Mouse (Mus musculus): ENCODE data around the gene Prkce. TPM values are rescaled to one million over a fixed set of nuclear protein-coding genes. Genes with fewer than 3 reads are reported as not detected.

Prkce gene
- polyA plus RNA-seq, 1 experiment from 2014 or later = 4.4 TPM

DNA sequence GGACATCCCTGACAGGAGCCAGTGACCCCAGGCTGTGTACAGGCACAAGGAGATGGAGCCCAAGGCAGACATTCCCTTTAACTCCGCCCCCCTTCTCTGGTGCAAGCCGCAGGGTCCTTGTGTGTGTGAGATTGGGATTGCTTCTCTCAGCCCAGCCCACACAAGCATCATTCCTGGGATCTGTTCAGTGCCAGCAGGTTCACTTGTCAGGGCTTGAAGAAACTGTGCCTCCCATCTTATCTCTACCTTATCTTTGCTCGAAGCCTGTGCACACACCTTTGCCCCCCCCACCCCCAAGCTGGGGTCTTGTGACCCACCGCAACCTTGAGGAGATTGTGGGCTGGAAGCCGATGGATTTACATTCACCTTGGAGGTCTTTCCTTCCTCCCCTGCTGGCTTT lies 508.8 kb downstream of the Prkce start:
- Histone ChIP-seq H3K27ac (ENCODE audit: low read length) (no peak overlapping the region), H3K4me1 (ENCODE audit: control insufficient read depth, insufficient read depth, low read length) (no peaks in the 10 kb centered on the region), H3K36me3 (ENCODE audit: control insufficient read depth, insufficient read depth, low read length) (no peaks in the 10 kb centered on the region), H3K4me3 (replicated peaks; ENCODE audit: low read length) (no peak overlapping the region), H3K9ac (ENCODE audit: low read length) (no peak overlapping the region), H3K9me3 (replicated peaks; ENCODE audit: control insufficient read depth, low read length) (no peaks in the 10 kb centered on the region), H3K27me3 (ENCODE audit: control insufficient read depth, insufficient read depth, low read length) (no peaks in the 10 kb centered on the region), H3K4me2 (ENCODE audit: low read depth, low read length) (no peak overlapping the region)
- WGBS = 50% methylated on average over 5 of the region's 5 CpGs
- ATAC-seq (ENCODE audit: insufficient read depth, low FRiP score) = no peak

GRCm38 (mm10) chr17:86676909-86677308 lies 509.3 kb downstream of the Prkce start:
- H3K27me3 ChIP-seq (ENCODE audit: control insufficient read depth, insufficient read depth, low read length) = no peaks in the 10 kb centered on the region
- H3K4me2 ChIP-seq (ENCODE audit: low read depth, low read length) = no peak overlapping the region
- ATAC-seq (ENCODE audit: insufficient read depth, low FRiP score) = no peak
- H3K36me3 ChIP-seq (ENCODE audit: control insufficient read depth, insufficient read depth, low read length) = no peaks in the 10 kb centered on the region
- no peak overlapping the region for H3K27ac ChIP-seq (ENCODE audit: low read length)
- WGBS = 55% methylated on average over 4 of the region's 4 CpGs
- no peak overlapping the region for H3K4me3 ChIP-seq (replicated peaks; ENCODE audit: low read length)
- no peaks in the 10 kb centered on the region for H3K9me3 ChIP-seq (replicated peaks; ENCODE audit: control insufficient read depth, low read length)
- no peak overlapping the region for H3K9ac ChIP-seq (ENCODE audit: low read length)
- H3K4me1 ChIP-seq (ENCODE audit: control insufficient read depth, insufficient read depth, low read length) = no peaks in the 10 kb centered on the region

DNA sequence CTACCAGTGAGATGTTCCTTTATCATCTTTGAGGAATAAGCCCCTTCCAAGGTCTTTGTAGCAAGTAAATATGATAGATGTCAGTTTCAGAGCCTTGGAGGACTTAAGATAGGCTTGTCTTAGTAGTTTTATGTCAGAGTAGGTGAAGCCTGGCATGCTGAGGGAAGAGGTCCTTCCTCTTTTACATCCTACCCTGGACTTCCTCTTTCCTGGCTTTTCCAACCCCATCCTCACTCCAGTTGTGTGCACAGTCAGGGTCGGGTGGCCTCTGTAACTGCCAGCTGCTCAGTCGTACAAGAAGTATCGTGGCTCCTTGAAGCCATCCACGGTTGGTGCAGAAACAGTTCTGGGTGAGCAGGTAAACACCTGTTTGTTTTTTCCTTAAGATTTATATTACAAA lies 517.7 kb downstream of the Prkce start:
- H3K4me2 ChIP-seq (ENCODE audit: low read depth, low read length) = no peak overlapping the region
- no peaks in the 10 kb centered on the region for H3K36me3 ChIP-seq (ENCODE audit: control insufficient read depth, insufficient read depth, low read length)
- no peak overlapping the region for H3K4me3 ChIP-seq (replicated peaks; ENCODE audit: low read length)
- H3K9ac ChIP-seq (ENCODE audit: low read length) = no peak overlapping the region
- no peak overlapping the region for H3K27ac ChIP-seq (ENCODE audit: low read length)
- H3K9me3 ChIP-seq (replicated peaks; ENCODE audit: control insufficient read depth, low read length) = no peaks in the 10 kb centered on the region
- ATAC-seq (ENCODE audit: insufficient read depth, low FRiP score) = no peak
- 81% methylated on average over 4 of the region's 4 CpGs for WGBS
- H3K27me3 ChIP-seq (ENCODE audit: control insufficient read depth, insufficient read depth, low read length) = no peaks in the 10 kb centered on the region
- no peaks in the 10 kb centered on the region for H3K4me1 ChIP-seq (ENCODE audit: control insufficient read depth, insufficient read depth, low read length)

- Histone ChIP-seq H3K27me3 (ENCODE audit: control insufficient read depth, insufficient read depth, low read length) (no peaks in the 10 kb centered on the region), H3K4me1 (ENCODE audit: control insufficient read depth, insufficient read depth, low read length) (no peaks in the 10 kb centered on the region), H3K4me3 (replicated peaks; ENCODE audit: low read length) (no peak overlapping the region), H3K27ac (ENCODE audit: low read length) (no peak overlapping the region), H3K9ac (ENCODE audit: low read length) (no peak overlapping the region), H3K36me3 (ENCODE audit: control insufficient read depth, insufficient read depth, low read length) (no peaks in the 10 kb centered on the region), H3K9me3 (replicated peaks; ENCODE audit: control insufficient read depth, low read length) (no peaks in the 10 kb centered on the region; the same call in 1 of the 2 replicates), H3K4me2 (ENCODE audit: low read depth, low read length) (no peak overlapping the region)
- 70% methylated on average over 3 of the region's 3 CpGs for WGBS
- no peak for ATAC-seq (ENCODE audit: insufficient read depth, low FRiP score)
Measured at GRCm38 (mm10) chr17:86687021-86687420, 519.4 kb downstream of the Prkce start.

- Histone ChIP-seq H3K27me3 (ENCODE audit: control insufficient read depth, insufficient read depth, low read length) (no peaks in the 10 kb centered on the region), H3K9ac (ENCODE audit: low read length) (no peak overlapping the region)
- 87% methylated on average over 2 of the region's 2 CpGs for WGBS
Measured at GRCm38 (mm10) chr17:86690871-86691390, 523.3 kb downstream of the Prkce start.

GRCm38 (mm10) chr17:86697751-86698150 lies 530.2 kb downstream of the Prkce start:
- no peaks in the 10 kb centered on the region for H3K27me3 ChIP-seq (ENCODE audit: control insufficient read depth, insufficient read depth, low read length)
- no peak overlapping the region for H3K9ac ChIP-seq (ENCODE audit: low read length)
- WGBS = 81% methylated on average over 2 of the region's 2 CpGs
- no peak overlapping the region for H3K4me3 ChIP-seq (replicated peaks; ENCODE audit: low read length)
- no peak overlapping the region for H3K4me2 ChIP-seq (ENCODE audit: low read depth, low read length)
- H3K36me3 ChIP-seq (ENCODE audit: control insufficient read depth, insufficient read depth, low read length) = no peaks in the 10 kb centered on the region
- ATAC-seq (ENCODE audit: insufficient read depth, low FRiP score) = no peak
- H3K9me3 ChIP-seq (replicated peaks; ENCODE audit: control insufficient read depth, low read length) = no peaks in the 10 kb centered on the region
- no peak overlapping the region for H3K27ac ChIP-seq (ENCODE audit: low read length)
- H3K4me1 ChIP-seq (ENCODE audit: control insufficient read depth, insufficient read depth, low read length) = no peaks in the 10 kb centered on the region

More at GRCm38 (mm10) chr17:86690871-86691390, 523.3 kb downstream of the Prkce start:
- no peak overlapping the region for H3K4me2 ChIP-seq (ENCODE audit: low read depth, low read length)
- ATAC-seq (ENCODE audit: insufficient read depth, low FRiP score) = no peak
- no peak overlapping the region for H3K27ac ChIP-seq (ENCODE audit: low read length)
- no peaks in the 10 kb centered on the region for H3K36me3 ChIP-seq (ENCODE audit: control insufficient read depth, insufficient read depth, low read length)
- no peak overlapping the region for H3K4me3 ChIP-seq (replicated peaks; ENCODE audit: low read length)
- no peaks in the 10 kb centered on the region for H3K4me1 ChIP-seq (ENCODE audit: control insufficient read depth, insufficient read depth, low read length)
- H3K9me3 ChIP-seq (replicated peaks; ENCODE audit: control insufficient read depth, low read length) = no peaks in the 10 kb centered on the region; the same call in 1 of the 2 replicates

DNA sequence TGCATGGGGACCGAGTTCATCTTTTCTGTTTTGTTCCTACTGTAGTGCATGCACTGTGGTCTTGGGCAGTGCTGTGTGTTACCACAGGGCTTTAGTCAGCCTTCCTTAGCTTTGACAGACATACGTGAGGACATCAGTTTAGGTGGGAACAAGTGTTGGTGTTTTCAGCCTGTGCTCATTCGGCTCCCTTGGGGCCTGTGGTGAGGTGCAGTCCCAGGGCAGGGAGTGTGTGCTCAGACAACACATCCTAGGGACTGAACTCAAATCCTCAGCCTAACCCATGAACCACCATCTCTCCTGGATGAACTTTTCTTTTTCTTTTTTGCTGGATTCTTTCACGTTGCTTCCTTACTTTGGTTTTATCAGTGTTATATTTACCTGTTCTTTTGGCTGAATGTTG lies 535.8 kb downstream of the Prkce start:
- Histone ChIP-seq H3K4me3 (replicated peaks; ENCODE audit: low read length) (no peak overlapping the region), H3K27me3 (ENCODE audit: control insufficient read depth, insufficient read depth, low read length) (no peaks in the 10 kb centered on the region)

GRCm38 (mm10) chr17:86705236-86705635 lies 537.7 kb downstream of the Prkce start:
- no peaks in the 10 kb centered on the region for H3K36me3 ChIP-seq (ENCODE audit: control insufficient read depth, insufficient read depth, low read length)
- no peak overlapping the region for H3K4me2 ChIP-seq (ENCODE audit: low read depth, low read length)
- H3K9me3 ChIP-seq (replicated peaks; ENCODE audit: control insufficient read depth, low read length) = no peaks in the 10 kb centered on the region
- no peaks in the 10 kb centered on the region for H3K27me3 ChIP-seq (ENCODE audit: control insufficient read depth, insufficient read depth, low read length)
- no peak overlapping the region for H3K4me3 ChIP-seq (replicated peaks; ENCODE audit: low read length)
- no peak for ATAC-seq (ENCODE audit: insufficient read depth, low FRiP score)
- H3K4me1 ChIP-seq (ENCODE audit: control insufficient read depth, insufficient read depth, low read length) = no peaks in the 10 kb centered on the region
- no peak overlapping the region for H3K27ac ChIP-seq (ENCODE audit: low read length)
- H3K9ac ChIP-seq (ENCODE audit: low read length) = no peak overlapping the region
- 78% methylated on average over 3 of the region's 3 CpGs for WGBS

More for the DNA sequence above, 535.8 kb downstream of the Prkce start:
- H3K4me1 ChIP-seq (ENCODE audit: control insufficient read depth, insufficient read depth, low read length) = no peaks in the 10 kb centered on the region
- no peak overlapping the region for H3K27ac ChIP-seq (ENCODE audit: low read length)
- no peak overlapping the region for H3K4me2 ChIP-seq (ENCODE audit: low read depth, low read length)
- H3K36me3 ChIP-seq (ENCODE audit: control insufficient read depth, insufficient read depth, low read length) = no peaks in the 10 kb centered on the region
- ATAC-seq (ENCODE audit: insufficient read depth, low FRiP score) = no peak
- WGBS = 73% methylated on average over 4 of the region's 4 CpGs
- H3K9ac ChIP-seq (ENCODE audit: low read length) = no peak overlapping the region
- no peaks in the 10 kb centered on the region for H3K9me3 ChIP-seq (replicated peaks; ENCODE audit: control insufficient read depth, low read length)

DNA sequence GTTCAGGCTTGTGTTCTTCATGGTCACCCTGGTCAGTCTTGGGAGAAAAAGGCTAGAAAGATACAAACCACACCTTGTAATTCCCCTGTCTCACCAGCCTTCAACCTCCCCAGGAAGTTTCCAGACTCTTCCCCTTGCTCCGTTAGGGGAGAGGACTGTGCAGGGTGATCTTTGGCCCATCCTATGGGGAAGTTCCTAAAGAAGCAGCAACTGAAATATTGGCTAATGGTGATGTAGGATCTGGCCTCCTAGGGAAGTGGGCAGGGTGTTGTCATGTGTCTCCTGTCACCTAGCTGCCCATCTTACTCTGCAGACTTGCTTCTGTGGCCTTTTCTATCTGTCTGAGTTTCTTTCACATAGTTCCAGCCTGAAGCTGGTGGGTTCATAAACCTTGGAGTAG lies 538.9 kb downstream of the Prkce start:
- no peak for ATAC-seq (ENCODE audit: insufficient read depth, low FRiP score)
- no peaks in the 10 kb centered on the region for H3K27me3 ChIP-seq (ENCODE audit: control insufficient read depth, insufficient read depth, low read length)
- H3K9me3 ChIP-seq (replicated peaks; ENCODE audit: control insufficient read depth, low read length) = no peaks in the 10 kb centered on the region
- no peak overlapping the region for H3K4me2 ChIP-seq (ENCODE audit: low read depth, low read length)
- 63% methylated on average over 1 of the region's 1 CpGs for WGBS
- no peaks in the 10 kb centered on the region for H3K36me3 ChIP-seq (ENCODE audit: control insufficient read depth, insufficient read depth, low read length)
- no peak overlapping the region for H3K4me3 ChIP-seq (replicated peaks; ENCODE audit: low read length)
- H3K9ac ChIP-seq (ENCODE audit: low read length) = no peak overlapping the region
- no peaks in the 10 kb centered on the region for H3K4me1 ChIP-seq (ENCODE audit: control insufficient read depth, insufficient read depth, low read length)
- no peak overlapping the region for H3K27ac ChIP-seq (ENCODE audit: low read length)

Measured in stomach, embryonic 16.5 days (tissue).